Mouse (Mus musculus) gastrocnemius, adult 2 months (tissue): ENCODE measurements around the gene Polr3f. TPM values are rescaled to one million over a fixed set of nuclear protein-coding genes. Genes with fewer than 3 reads are reported as not detected.
A peak's percentile ranks its signal among the peaks of the same experiment; 100 is the strongest.

Experiments
- DNase-seq: peaks from one replicate; pipeline ENCODE4 v3.0.0; 2022
- H3K27ac ChIP-seq: fragments of 200-600 bp; 2 replicates; pipeline ENCODE4 v1.8.1; 2022; ENCODE audit warnings: mild to moderate bottlenecking
- H3K4me3 ChIP-seq: fragments of 200-600 bp; 2 replicates; pipeline ENCODE4 v1.8.1; 2022; ENCODE audit warnings: mild to moderate bottlenecking, moderate library complexity
- CTCF ChIP-seq: fragments of 200-600 bp; IDR thresholded peaks from 2 replicates; pipeline ENCODE4 v1.8.1; 2022; ENCODE audit warnings: antibody characterized with exemption, mild to moderate bottlenecking, moderate library complexity
- intact Hi-C: fragments of 180-260 bp; cut with DNase I; formaldehyde crosslinking; loops from one replicate; pipeline ENCODE4 v1.15.1; 2025
- long read RNA-seq, 2 experiments: library from polyadenylated mRNA; stranded (forward); transcript quantifications; one replicate each; pipeline ENCODE4 v2.0.0; 2021
- total RNA-seq, 2 experiments: library from RNA; stranded (reverse); gene quantifications; 2 replicates each; pipeline ENCODE4 v1.2.3; 2021

Gene Polr3f
- total RNA-seq, result 10 to 100 TPM in 1 of 2 experiments, 1 to 10 TPM in 1; 8.6 to 10.4 TPM
- long read RNA-seq, experiment 1, full-length matches to known transcripts, result 5 of 5 reads
- long read RNA-seq, experiment 1, partial matches to known transcripts, result 0 of 5 reads
- long read RNA-seq, experiment 1, other reads (novel, unspliced or antisense), result 0 of 5 reads
- long read RNA-seq, experiment 2, result 0 reads

GRCm38 (mm10) chr2:144526981-144527820 is at the start of gene Polr3f, which contains the start of gene Dzank1:
Polr3f (plus strand) TSS chr2:144527718.
Dzank1 (minus strand) TSS chr2:144527414.
- H3K4me3 ChIP-seq, result peak within 1 kb of the TSS; percentile 86
- intact Hi-C loops, result loop anchor here (2.0 to 10.0 kb wide), 2 partner anchors 68 to 152 kb away; partner anchors contain the start of gene Smim26
- peak within 1 kb of the TSS; percentile 99 for H3K27ac ChIP-seq
- DNase-seq, result peak; percentile 96
- no peak for TF ChIP-seq CTCF

- no peak for DNase-seq
- H3K27ac ChIP-seq, result no peak overlapping the region
- no peak for TF ChIP-seq CTCF
- intact Hi-C loops, result no loop called here
- no peak overlapping the region for H3K4me3 ChIP-seq
These were observed 48.1 kb upstream of the Polr3f start for GRCm38 (mm10) chr2:144479421-144479820.

GRCm38 (mm10) chr2:144484084-144484483 is 43.4 kb upstream of the Polr3f start:
- Histone ChIP-seq H3K27ac (no peak overlapping the region), H3K4me3 (no peak overlapping the region)
- TF ChIP-seq CTCF, result no peak
- intact Hi-C loops, result no loop called here
- no peak for DNase-seq

DNA sequence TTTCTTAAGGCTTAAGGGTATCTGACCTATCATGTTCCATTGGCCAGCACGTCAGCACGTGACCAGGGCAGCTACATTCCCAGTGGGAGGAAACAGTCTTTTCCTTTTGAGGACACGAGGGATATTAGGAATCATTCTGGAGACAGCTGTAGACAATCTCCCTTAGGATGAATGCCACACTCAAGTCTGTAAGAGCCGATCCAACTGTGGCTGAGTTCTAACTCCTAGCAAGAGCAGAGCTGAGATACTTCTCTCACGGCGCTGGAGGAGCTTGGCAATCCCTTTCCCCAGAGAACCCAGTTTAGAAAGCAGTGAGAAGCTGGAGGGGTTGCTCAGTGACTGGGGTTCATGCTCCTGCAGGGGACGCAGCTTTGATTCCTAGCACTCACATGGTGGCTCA is 42.1 kb upstream of the Polr3f start:
- no peak for DNase-seq
- intact Hi-C loops, result no loop called here
- no peak overlapping the region for H3K4me3 ChIP-seq
- no peak overlapping the region for H3K27ac ChIP-seq
- no peak for TF ChIP-seq CTCF

GRCm38 (mm10) chr2:144487476-144487875 is 40.0 kb upstream of the Polr3f start:
- Histone ChIP-seq H3K4me3 (no peak overlapping the region), H3K27ac (no peak overlapping the region)
- intact Hi-C loops, result no loop called here
- peak; percentile 40 for DNase-seq
- no peak for TF ChIP-seq CTCF

DNA sequence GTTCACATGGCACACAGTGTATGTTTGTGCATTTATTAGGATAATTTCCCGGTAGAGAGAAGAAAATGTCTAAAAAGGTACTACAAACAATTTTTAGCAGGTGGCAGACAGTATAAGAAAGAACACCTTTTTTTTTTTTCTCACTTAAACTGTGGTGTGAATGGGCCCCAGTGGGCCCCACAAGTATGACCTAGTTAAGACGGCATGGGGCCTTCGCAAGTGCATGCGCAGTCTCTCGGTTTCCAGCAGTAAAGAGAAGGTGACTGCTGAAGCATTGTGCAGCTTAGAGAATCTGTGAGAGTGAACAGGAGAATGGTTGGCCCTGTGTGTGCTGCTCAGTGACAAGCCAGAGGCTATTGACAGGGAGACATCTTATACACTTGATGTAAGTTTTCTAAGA is 38.2 kb upstream of the Polr3f start:
- Histone ChIP-seq H3K27ac (no peak overlapping the region), H3K4me3 (no peak overlapping the region)
- TF ChIP-seq CTCF, result no peak
- intact Hi-C loops, result no loop called here
- DNase-seq, result no peak

GRCm38 (mm10) chr2:144502134-144502533 is 25.4 kb upstream of the Polr3f start:
- no peak overlapping the region for H3K27ac ChIP-seq
- intact Hi-C loops, result no loop called here
- no peak overlapping the region for H3K4me3 ChIP-seq
- TF ChIP-seq CTCF, result no peak
- DNase-seq, result no peak

- Histone ChIP-seq H3K4me3 (no peak overlapping the region), H3K27ac (no peak overlapping the region)
- no peak for DNase-seq
- TF ChIP-seq CTCF, result no peak
- intact Hi-C loops, result no loop called here
These were observed 12.9 kb upstream of the Polr3f start for GRCm38 (mm10) chr2:144514619-144515018.

DNA sequence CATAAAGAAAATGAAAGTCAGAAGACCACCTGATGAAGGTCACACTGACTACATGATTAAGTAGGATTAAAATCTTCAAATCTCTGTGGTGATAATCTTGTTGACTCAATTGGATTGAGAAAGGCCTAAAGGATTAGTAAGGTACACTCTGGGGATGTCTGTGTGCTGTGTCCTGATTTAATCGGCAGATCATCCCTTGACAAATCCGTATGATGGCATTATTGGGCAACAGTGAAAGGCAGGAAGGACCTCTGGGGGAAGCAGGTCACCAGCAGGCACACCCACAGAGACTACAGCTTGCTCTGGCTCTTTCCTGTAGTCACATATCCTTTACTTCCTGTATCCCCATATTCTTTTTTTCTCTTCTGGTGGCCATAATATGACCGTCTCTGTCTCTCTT is 7.7 kb upstream of the Polr3f start:
- intact Hi-C loops, result loop anchor here (10.0 kb wide), 1 partner anchor 145 kb away; no protein-coding TSS in a partner anchor
- TF ChIP-seq CTCF, result no peak
- H3K4me3 ChIP-seq, result no peak overlapping the region
- no peak overlapping the region for H3K27ac ChIP-seq
- no peak for DNase-seq

GRCm38 (mm10) chr2:144525856-144526255 is 1.7 kb upstream of the Polr3f start:
- H3K27ac ChIP-seq, result no peak overlapping the region
- intact Hi-C loops, result loop anchor here (2.0 to 10.0 kb wide), 2 partner anchors 69 to 151 kb away; partner anchors contain the start of gene Smim26
- DNase-seq, result no peak
- no peak overlapping the region for H3K4me3 ChIP-seq
- no peak for TF ChIP-seq CTCF

GRCm38 (mm10) chr2:144527821-144528174 is 280 bp downstream of the Polr3f start:
- intact Hi-C loops, result loop anchor here (1.0 to 10.0 kb wide), 3 partner anchors 29 to 153 kb away; partner anchors contain the start of genes Sec23b and Smim26
- Histone ChIP-seq H3K27ac (peak overlapping the region; percentile 99), H3K4me3 (peak overlapping the region; percentile 86)
- no peak for DNase-seq
- TF ChIP-seq CTCF, result no peak

- no peak overlapping the region for H3K4me3 ChIP-seq
- no peak overlapping the region for H3K27ac ChIP-seq
- no peak for DNase-seq
- intact Hi-C loops, result no loop called here
- no peak for TF ChIP-seq CTCF
These were observed 9.6 kb downstream of the Polr3f start for GRCm38 (mm10) chr2:144537123-144537522.

GRCm38 (mm10) chr2:144541246-144541645 is 13.7 kb downstream of the Polr3f start:
- H3K4me3 ChIP-seq, result no peak overlapping the region
- no peak overlapping the region for H3K27ac ChIP-seq
- intact Hi-C loops, result no loop called here
- no peak for DNase-seq
- TF ChIP-seq CTCF, result no peak
